Mouse (Mus musculus): Measurements from ENCODE around the gene Gtf3c4. TPM values are rescaled to one million over a fixed set of nuclear protein-coding genes. Genes with fewer than 3 reads are reported as not detected.

Gene Gtf3c4
- polyA plus RNA-seq, 1 experiment from 2014 or later, result 3.3 TPM

DNA sequence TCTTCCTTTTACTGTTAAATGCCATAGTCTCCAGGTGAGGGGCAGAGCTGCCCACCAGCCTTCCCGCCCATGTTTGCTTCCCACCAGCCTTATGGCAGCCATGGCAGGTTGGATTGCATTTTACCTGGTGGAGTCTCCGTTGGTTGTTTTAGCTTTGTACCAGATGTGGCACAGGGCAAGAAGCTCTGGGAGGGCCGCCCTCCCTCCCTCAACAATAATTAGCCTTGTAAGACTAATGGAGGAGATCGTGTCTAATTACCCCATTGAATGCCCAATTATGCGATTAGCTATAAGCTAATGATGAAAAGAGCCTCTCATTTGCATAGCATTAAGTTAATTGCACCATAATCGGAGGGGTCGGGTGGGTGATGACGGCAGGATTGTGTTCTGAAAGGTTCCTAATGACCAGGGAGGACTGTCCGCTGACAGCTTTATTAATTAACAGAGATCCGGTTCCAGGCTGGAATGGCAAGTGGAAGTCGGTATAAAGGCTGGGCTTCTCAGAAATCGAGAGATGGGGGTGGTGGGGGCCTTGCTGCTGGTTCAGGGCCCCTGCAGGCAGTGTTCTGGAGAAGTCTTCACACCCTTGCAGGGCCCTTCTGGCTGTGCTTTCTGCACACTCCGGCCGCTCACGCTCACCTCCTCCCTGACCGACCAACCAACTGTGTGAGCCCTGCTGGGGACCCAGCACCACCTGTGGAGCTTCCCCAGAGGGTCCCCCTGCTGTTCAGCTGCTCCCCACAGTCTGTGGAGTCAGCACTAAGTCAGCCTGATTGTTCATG lies 60.0 kb downstream of the Gtf3c4 start:
- Histone ChIP-seq H3K27ac (ENCODE audit: low read depth) (no peak overlapping the region), H3K4me1 (ENCODE audit: insufficient read depth) (no peaks in the 10 kb centered on the region), H3K4me3 (ENCODE audit: low read depth, low read length) (no peak overlapping the region), H3K36me3 (replicated peaks; ENCODE audit: insufficient read depth, low read length) (no peaks in the 10 kb centered on the region), H3K27me3 (ENCODE audit: insufficient read depth, low read length) (no peaks in the 10 kb centered on the region), H3K9ac (replicated peaks) (no peak overlapping the region), H3K9me3 (ENCODE audit: low read length) (no peaks in the 10 kb centered on the region), H3K4me2 (ENCODE audit: low read depth, low read length) (no peak overlapping the region)
- 69% methylated on average over 16 of the region's 16 CpGs for WGBS (ENCODE audit: insufficient replicate concordance)
- ATAC-seq (no peak), DNase-seq (no peak)
- TF ChIP-seq CTCF (IDR thresholded peaks at IDR 0.05; ENCODE audit: low read depth) (no peak), EP300 (IDR thresholded peaks at IDR 0.05; ENCODE audit: low read depth) (no peak)

GRCm38 (mm10) chr2:28776728-28777127 lies 63.4 kb downstream of the Gtf3c4 start:
- H3K4me2 ChIP-seq (ENCODE audit: low read depth, low read length), result no peak overlapping the region
- H3K9me3 ChIP-seq (ENCODE audit: low read length), result no peaks in the 10 kb centered on the region
- H3K36me3 ChIP-seq (replicated peaks; ENCODE audit: insufficient read depth, low read length), result no peaks in the 10 kb centered on the region
- H3K4me1 ChIP-seq (ENCODE audit: insufficient read depth), result no peaks in the 10 kb centered on the region
- DNase-seq, result no peak
- TF ChIP-seq EP300 (IDR thresholded peaks at IDR 0.05; ENCODE audit: low read depth), result no peak
- TF ChIP-seq CTCF (IDR thresholded peaks at IDR 0.05; ENCODE audit: low read depth), result peak; percentile 37
- H3K27me3 ChIP-seq (ENCODE audit: insufficient read depth, low read length), result no peaks in the 10 kb centered on the region
- H3K9ac ChIP-seq (replicated peaks), result no peak overlapping the region
- no peak for ATAC-seq
- H3K27ac ChIP-seq (ENCODE audit: low read depth), result no peak overlapping the region
- 46% methylated on average over 2 of the region's 2 CpGs for WGBS (ENCODE audit: insufficient replicate concordance)
- H3K4me3 ChIP-seq (ENCODE audit: low read depth, low read length), result no peak overlapping the region

DNA sequence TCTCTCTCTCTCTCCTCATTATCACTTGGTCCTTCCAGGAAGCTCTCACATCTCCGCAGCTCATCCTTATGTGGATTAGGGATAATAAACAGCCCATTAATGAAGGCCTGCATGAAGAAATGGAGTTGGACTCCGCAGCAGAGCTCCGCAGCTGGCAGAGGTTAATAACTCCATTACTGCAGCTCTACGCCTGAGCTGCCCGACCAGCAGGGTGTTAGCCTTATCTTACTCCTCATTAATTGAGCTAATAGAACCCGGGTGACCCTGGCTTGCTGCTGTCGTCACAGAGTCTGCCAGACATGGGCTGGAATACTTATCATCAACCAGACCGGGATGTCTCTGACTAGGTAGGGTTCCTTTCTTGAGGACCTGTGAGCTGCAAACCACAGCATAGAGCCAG lies 66.1 kb downstream of the Gtf3c4 start:
- Histone ChIP-seq H3K4me1 (ENCODE audit: insufficient read depth) (no peaks in the 10 kb centered on the region), H3K9me3 (ENCODE audit: low read length) (no peaks in the 10 kb centered on the region), H3K27me3 (ENCODE audit: insufficient read depth, low read length) (0 out of 2 replicates have a peak, but pooled peaks cover 3% of the 10 kb centered on the region), H3K4me2 (ENCODE audit: low read depth, low read length) (no peak overlapping the region), H3K9ac (replicated peaks) (no peak overlapping the region), H3K4me3 (ENCODE audit: low read depth, low read length) (no peak overlapping the region), H3K36me3 (replicated peaks; ENCODE audit: insufficient read depth, low read length) (no peaks in the 10 kb centered on the region), H3K27ac (ENCODE audit: low read depth) (no peak overlapping the region)
- WGBS (ENCODE audit: insufficient replicate concordance), result 57% methylated on average over 8 of the region's 8 CpGs
- DNase-seq, result no peak
- TF ChIP-seq CTCF (IDR thresholded peaks at IDR 0.05; ENCODE audit: low read depth), result no peak
- TF ChIP-seq EP300 (IDR thresholded peaks at IDR 0.05; ENCODE audit: low read depth), result no peak
- ATAC-seq, result no peak

Other genes with a start within 250 kb of the Gtf3c4 start
- gene Gfi1b, start 218.4 kb downstream of the Gtf3c4 start, polyA plus RNA-seq (2015; fragmentation: Nextera tagmentation; extraction: Ambion mirVana), result 48.9 and 52.2 TPM in 2 replicates
- gene Tsc1, start 199.1 kb downstream of the Gtf3c4 start, polyA plus RNA-seq (2015; fragmentation: Nextera tagmentation; extraction: Ambion mirVana), result 3.7 TPM in 2 replicates
- gene Spaca9, start 140.6 kb downstream of the Gtf3c4 start, polyA plus RNA-seq (2015; fragmentation: Nextera tagmentation; extraction: Ambion mirVana), result 2.1 and 2.5 TPM in 2 replicates
- gene Ak8, start 140.2 kb downstream of the Gtf3c4 start, polyA plus RNA-seq (2015; fragmentation: Nextera tagmentation; extraction: Ambion mirVana), result 0.28 and 0.41 TPM in 2 replicates
- 4.2 and 4.4 TPM in 2 replicates for gene Ddx31, start within 50 bp of the Gtf3c4 start, polyA plus RNA-seq (2015; fragmentation: Nextera tagmentation; extraction: Ambion mirVana)
- not detected in 2 replicates for gene Barhl1, start 76.3 kb upstream of the Gtf3c4 start, polyA plus RNA-seq (2015; fragmentation: Nextera tagmentation; extraction: Ambion mirVana)
- gene Cfap77, start 214.7 kb upstream of the Gtf3c4 start, polyA plus RNA-seq (2015; fragmentation: Nextera tagmentation; extraction: Ambion mirVana), result 0.06 TPM in 1 of 2 replicates, not detected in the other
- gene Ttf1, start 219.9 kb upstream of the Gtf3c4 start, polyA plus RNA-seq (2015; fragmentation: Nextera tagmentation; extraction: Ambion mirVana), result 3.0 and 3.1 TPM in 2 replicates